Mouse (Mus musculus) Muller cell, postnatal 12 days (primary cell): ENCODE measurements at regions not wholly inside any gene's neighbourhood (a gene's known extent, or its start where the extent isn't known, plus 50 kb on each side); places are given as distances from the start of the nearest gene placed in this dataset.

Source experiments
- DNase-seq: peaks from one replicate; pipeline ENCODE4 v3.0.0-alpha.2; 2015; ENCODE audit errors: inconsistent ontology term

GRCm38 (mm10) chr7:114912109-114912508 lies 168.6 kb downstream of the Insc start:
- no peak for DNase-seq

GRCm38 (mm10) chr7:114922155-114922554 lies 178.7 kb downstream of the Insc start:
- peak; percentile 69 for DNase-seq

- DNase-seq: peak; percentile 54
These were observed 190.4 kb downstream of the Insc start for GRCm38 (mm10) chr7:114933861-114934260.

- DNase-seq: no peak
These were observed 207.3 kb downstream of the Insc start for GRCm38 (mm10) chr7:114950759-114951158.

GRCm38 (mm10) chr7:114963206-114963605 lies 219.7 kb downstream of the Insc start:
- DNase-seq: no peak

- DNase-seq: no peak
These were observed 222.4 kb downstream of the Insc start for GRCm38 (mm10) chr7:114965923-114966322.

GRCm38 (mm10) chr7:114986481-114986880 lies 243.0 kb downstream of the Insc start:
- DNase-seq: peak; percentile 54

GRCm38 (mm10) chr7:114991255-114991654 lies 247.8 kb downstream of the Insc start:
- DNase-seq: peak; percentile 88

- peak; percentile 11 for DNase-seq
These were observed 248.9 kb downstream of the Insc start for GRCm38 (mm10) chr7:114992440-114992839.

GRCm38 (mm10) chr7:115000796-115001524 lies 257.5 kb downstream of the Insc start:
- DNase-seq: peak; percentile 9

- DNase-seq: no peak
These were observed 270.9 kb downstream of the Insc start for GRCm38 (mm10) chr7:115014253-115014998.

- peak; percentile 49 for DNase-seq
These were observed 276.0 kb downstream of the Insc start for GRCm38 (mm10) chr7:115019369-115019958.

- no peak for DNase-seq
These were observed 276.5 kb downstream of the Insc start for GRCm38 (mm10) chr7:115020023-115020422.

GRCm38 (mm10) chr7:115025803-115026202 lies 282.3 kb downstream of the Insc start:
- no peak for DNase-seq

GRCm38 (mm10) chr7:115027685-115028084 lies 284.2 kb downstream of the Insc start:
- no peak for DNase-seq

- DNase-seq: no peak
These were observed 290.5 kb downstream of the Insc start for GRCm38 (mm10) chr7:115033987-115034386.

GRCm38 (mm10) chr7:115055527-115055926 lies 312.0 kb downstream of the Insc start:
- no peak for DNase-seq

- DNase-seq: peak; percentile 18
These were observed 313.6 kb downstream of the Insc start for GRCm38 (mm10) chr7:115056992-115057645.

GRCm38 (mm10) chr7:115057736-115058135 lies 314.2 kb downstream of the Insc start:
- DNase-seq: no peak

- DNase-seq: no peak
These were observed 316.7 kb downstream of the Insc start for GRCm38 (mm10) chr7:115060171-115060570.

- DNase-seq: no peak
These were observed 319.3 kb downstream of the Insc start for GRCm38 (mm10) chr7:115062817-115063216.

- no peak for DNase-seq
These were observed 324.1 kb downstream of the Insc start for GRCm38 (mm10) chr7:115067641-115068040.
